Mouse (Mus musculus) erythroblast, embryonic 14.5 days (primary cell): ENCODE results near the gene Nkd1. TPM values are rescaled to one million over a fixed set of nuclear protein-coding genes. Genes with fewer than 3 reads are reported as not detected.

Experiments used
- H3K27me3 ChIP-seq: 2 replicates; pipeline ENCODE4 v1.6.1; 2012; ENCODE audit warnings: inconsistent platforms; ENCODE audit not compliant: control insufficient read depth
- H3K36me3 ChIP-seq: 2 replicates; pipeline ENCODE4 v1.6.1; 2012; ENCODE audit warnings: mild to moderate bottlenecking, inconsistent platforms; ENCODE audit not compliant: control insufficient read depth
- H3K4me1 ChIP-seq: 2 replicates; pipeline ENCODE4 v1.6.1; 2012; ENCODE audit warnings: inconsistent platforms; ENCODE audit not compliant: control insufficient read depth
- H3K4me3 ChIP-seq: replicated peaks from 2 replicates; pipeline ENCODE3; 2012; ENCODE audit warnings: moderate library complexity, mild to moderate bottlenecking, inconsistent platforms
- H3K9me3 ChIP-seq: 2 replicates; pipeline ENCODE4 v1.6.1; 2012; ENCODE audit warnings: low read length, inconsistent platforms, mixed read lengths; ENCODE audit not compliant: control insufficient read depth
- GATA1 ChIP-seq: IDR thresholded peaks from 2 replicates; pipeline ENCODE4 v1.6.1; 2012; ENCODE audit warnings: low read length, inconsistent platforms, mixed read lengths
- TAL1 ChIP-seq: IDR thresholded peaks from 3 replicates; pipeline ENCODE4 v1.6.1; 2012; ENCODE audit warnings: low read length, inconsistent platforms, mixed read lengths
- polyA plus RNA-seq: library from polyadenylated mRNA; stranded (reverse); fragments of >175 nt; gene quantifications from 2 replicates; pipeline ENCODE4 v1.2.3, GENCODE M21; 2012

Nkd1 gene
- polyA plus RNA-seq, 1 experiment = not detected

DNA sequence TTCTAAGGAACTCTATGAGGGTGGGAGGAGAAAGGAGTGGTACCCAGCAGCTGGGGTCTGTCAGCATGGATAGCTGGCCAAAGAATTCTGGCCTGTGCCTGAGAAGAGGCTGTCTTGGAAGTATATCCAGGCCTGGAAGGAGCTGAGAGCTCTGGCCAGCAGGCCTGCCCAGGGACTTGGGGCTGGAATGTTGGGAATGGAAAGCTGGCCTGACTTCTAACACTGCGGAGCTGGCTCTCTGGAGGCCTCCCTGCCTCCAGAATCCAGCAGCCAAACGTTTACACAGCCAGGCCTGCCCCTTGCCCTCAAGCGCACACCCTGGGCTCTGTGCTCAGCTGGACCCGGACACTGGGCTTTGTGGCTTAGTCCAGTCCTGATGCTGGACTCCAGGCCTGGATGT, 34.5 kb downstream of the Nkd1 start:
- no peak for TF ChIP-seq GATA1
- TF ChIP-seq TAL1 = no peak
- H3K27me3 ChIP-seq = no peaks in the 10 kb centered on the region
- H3K4me3 ChIP-seq = no peak overlapping the region
- no peaks in the 10 kb centered on the region for H3K4me1 ChIP-seq
- H3K9me3 ChIP-seq = no peaks in the 10 kb centered on the region
- no peaks in the 10 kb centered on the region for H3K36me3 ChIP-seq

DNA sequence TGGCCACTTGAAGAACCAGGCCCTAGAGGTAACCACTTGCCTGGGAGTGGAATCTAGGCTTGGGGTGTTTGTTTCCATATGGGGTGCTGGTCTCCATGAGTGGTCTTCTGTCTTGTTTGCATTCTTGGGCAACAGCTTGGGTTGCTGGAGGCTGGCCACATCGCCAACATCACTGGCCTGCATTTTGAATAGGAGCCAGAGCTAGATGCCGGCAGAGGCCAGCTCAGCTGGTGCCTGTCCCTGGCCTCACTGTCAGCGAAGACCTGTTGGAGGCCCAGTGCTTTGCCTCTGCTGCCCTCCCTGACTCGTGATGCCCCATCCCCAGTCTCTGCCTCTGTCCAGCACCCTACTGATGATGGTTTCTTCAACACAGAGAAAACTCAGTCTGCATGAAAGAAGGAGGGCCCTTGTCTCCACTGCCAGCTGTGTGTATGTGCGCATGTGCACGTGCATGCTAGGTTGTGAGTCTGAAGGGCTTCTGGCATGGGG, 38.9 kb downstream of the Nkd1 start:
- Histone ChIP-seq H3K4me1 (no peaks in the 10 kb centered on the region), H3K9me3 (no peaks in the 10 kb centered on the region), H3K4me3 (no peak overlapping the region), H3K27me3 (no peaks in the 10 kb centered on the region), H3K36me3 (no peaks in the 10 kb centered on the region)
- TF ChIP-seq GATA1 (no peak), TAL1 (no peak)

DNA sequence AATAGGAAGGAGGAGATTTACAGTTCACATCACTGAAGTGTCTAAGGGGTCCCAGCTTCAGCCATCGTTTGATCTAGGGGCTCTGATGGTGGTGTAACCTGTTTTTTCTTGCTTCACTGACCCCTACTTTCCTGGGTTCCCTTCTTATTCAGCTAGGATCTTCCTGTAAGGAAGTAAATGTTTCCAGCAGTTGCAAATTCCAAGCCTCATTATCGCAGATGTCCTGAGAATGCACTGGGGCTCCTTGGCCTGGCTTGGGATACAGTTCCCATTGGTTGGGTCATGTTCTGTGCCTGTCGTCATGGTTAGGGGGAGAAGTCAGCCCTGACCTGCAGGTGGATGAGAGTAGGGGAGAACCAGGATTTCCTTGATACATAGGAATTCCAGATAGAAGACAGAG, 40.2 kb downstream of the Nkd1 start:
- H3K4me1 ChIP-seq = no peaks in the 10 kb centered on the region
- H3K9me3 ChIP-seq = no peaks in the 10 kb centered on the region
- TF ChIP-seq TAL1 = no peak
- TF ChIP-seq GATA1 = no peak
- H3K4me3 ChIP-seq = no peak overlapping the region
- no peaks in the 10 kb centered on the region for H3K36me3 ChIP-seq
- no peaks in the 10 kb centered on the region for H3K27me3 ChIP-seq

DNA sequence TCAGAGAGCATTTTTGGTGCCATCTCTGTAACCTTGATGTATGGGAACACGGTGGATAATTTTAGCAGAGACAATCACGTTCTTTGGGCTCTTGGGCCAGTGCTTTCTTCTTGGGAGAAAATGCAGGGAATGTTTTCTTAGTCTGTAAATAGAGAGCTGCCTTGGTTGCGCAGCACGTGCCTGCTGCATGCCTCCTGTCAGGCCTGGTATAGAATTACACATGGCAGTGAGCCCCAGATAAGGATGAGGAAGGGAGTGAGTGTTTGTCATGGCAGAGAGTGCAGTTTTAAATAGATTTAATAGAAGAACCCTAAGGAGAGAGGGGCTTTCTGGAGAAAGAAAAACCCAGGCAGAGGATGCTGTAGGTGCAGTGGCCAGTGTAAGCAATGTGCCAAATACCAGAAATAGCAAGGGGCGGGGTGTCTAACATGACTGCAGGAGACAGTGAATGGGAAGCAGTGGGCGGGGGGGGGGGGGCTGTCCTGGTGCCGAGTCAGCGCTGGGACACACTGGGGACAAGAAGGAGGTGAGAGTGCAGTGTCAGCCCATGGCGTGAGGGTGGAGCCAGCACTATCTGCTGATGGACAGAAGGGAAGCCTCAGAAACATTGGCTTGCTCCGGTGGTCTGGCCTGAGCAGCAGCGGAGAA, 43.2 kb downstream of the Nkd1 start:
- H3K27me3 ChIP-seq = no peaks in the 10 kb centered on the region
- H3K36me3 ChIP-seq = no peaks in the 10 kb centered on the region
- TF ChIP-seq GATA1 (no peak), TAL1 (no peak)
- H3K9me3 ChIP-seq = no peaks in the 10 kb centered on the region
- H3K4me1 ChIP-seq = no peaks in the 10 kb centered on the region
- H3K4me3 ChIP-seq = no peak overlapping the region

DNA sequence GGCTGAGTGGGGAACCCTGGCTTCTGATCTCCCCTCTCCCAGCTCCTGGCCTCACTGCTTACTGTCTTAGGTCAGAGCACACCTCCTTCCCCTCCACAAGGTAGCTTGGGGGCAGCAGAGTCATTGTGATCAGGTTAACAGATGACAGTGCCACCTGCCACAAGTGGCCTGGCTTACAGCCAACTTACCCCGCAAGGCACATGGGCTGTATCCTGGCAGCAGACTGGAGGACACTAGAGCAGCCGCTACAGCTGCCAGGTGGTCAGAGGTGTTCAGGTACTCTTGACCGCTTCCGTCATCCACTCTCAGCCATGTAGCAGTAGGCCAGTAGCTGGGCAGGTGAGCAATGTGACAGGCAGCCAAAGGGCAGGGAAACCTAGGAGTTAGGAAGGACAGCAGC, 45.0 kb downstream of the Nkd1 start:
- Histone ChIP-seq H3K4me3 (no peak overlapping the region), H3K36me3 (no peaks in the 10 kb centered on the region)

DNA sequence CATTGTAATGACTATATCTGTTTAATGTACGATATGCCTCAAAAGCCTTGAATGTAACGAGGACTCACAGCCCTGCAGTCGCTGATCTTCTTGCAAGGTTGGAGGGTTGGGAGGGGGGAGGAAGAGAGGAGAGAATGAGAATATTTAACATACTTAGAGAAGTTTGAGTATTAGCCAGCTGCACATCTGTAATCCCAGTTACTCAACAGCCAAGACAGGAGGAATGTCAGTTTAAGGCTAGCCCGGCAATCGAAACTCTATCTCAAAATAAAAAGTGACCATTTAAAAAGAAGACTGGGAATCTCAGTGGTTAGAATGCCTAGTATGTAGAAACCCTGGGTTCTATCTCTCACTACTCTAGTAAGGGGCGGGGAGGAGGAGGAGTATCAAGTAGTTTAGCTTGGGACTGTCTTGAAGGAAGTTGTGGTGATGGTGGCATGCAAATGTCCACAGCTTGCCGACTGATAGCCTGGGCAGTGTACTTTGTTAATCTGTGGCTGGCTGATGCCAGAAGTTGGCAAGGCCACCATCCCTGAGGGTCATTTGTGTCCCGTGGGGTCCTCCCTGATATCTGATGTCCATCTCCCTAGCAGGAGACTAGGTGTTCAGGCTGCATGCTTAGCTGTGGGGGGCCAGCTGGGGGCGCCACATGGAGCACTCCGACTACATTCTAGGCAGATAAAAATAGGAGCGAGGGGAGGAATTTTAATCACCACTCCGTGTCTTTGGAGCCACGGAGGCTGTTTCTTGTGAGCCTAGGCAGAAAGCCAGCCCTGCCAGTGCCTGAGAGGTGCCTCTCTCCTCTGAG, 46.4 kb downstream of the Nkd1 start:
- Histone ChIP-seq H3K27me3 (no peaks in the 10 kb centered on the region), H3K4me3 (no peak overlapping the region), H3K36me3 (no peaks in the 10 kb centered on the region), H3K4me1 (no peaks in the 10 kb centered on the region), H3K9me3 (no peaks in the 10 kb centered on the region)
- TF ChIP-seq GATA1 (no peak), TAL1 (no peak)

More for the DNA sequence above, 45.0 kb downstream of the Nkd1 start:
- H3K9me3 ChIP-seq = no peaks in the 10 kb centered on the region
- TF ChIP-seq GATA1 = no peak
- no peak for TF ChIP-seq TAL1
- no peaks in the 10 kb centered on the region for H3K27me3 ChIP-seq
- H3K4me1 ChIP-seq = no peaks in the 10 kb centered on the region

DNA sequence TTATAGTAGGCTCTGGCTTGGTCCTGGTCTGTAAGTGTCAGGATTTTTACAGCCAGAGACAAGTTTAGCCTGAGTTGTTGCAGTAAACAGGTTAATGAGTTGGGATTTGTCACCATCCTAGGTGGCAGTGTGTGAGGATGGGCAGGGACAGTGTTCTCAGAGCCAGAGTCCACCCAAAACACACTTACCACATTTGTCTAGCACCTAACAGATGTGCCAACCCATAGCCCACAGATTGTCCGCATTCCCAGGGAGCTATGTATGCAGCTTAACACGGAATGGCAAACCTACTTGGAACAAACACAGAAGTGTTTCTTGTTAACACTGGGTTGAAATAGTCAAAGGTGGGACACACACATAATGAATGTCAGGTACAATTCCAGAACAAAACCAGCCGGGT, 47.1 kb downstream of the Nkd1 start:
- H3K36me3 ChIP-seq = no peaks in the 10 kb centered on the region
- no peaks in the 10 kb centered on the region for H3K9me3 ChIP-seq
- no peaks in the 10 kb centered on the region for H3K27me3 ChIP-seq
- TF ChIP-seq TAL1 (no peak), GATA1 (no peak)
- H3K4me1 ChIP-seq = no peaks in the 10 kb centered on the region
- no peak overlapping the region for H3K4me3 ChIP-seq

DNA sequence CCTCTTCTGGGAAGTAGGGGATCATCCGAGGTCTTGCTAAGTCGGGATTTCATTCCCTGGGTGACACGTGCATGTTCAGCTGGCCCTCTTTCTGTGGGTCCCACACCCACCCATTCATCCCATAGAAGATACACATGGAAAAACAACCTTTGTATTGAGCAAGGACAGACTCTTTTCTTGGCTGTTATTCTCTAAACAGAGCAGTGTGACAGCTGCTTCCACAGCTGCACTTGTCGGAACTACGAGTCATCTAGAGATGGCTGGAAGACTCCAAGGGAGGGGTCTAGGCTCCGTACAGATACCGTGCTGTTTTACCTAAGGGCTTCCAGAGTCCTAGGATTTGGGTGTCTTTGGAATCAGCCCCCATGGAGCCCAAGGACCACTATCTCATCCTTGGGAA, 48.2 kb downstream of the Nkd1 start:
- no peaks in the 10 kb centered on the region for H3K4me1 ChIP-seq
- no peaks in the 10 kb centered on the region for H3K36me3 ChIP-seq
- H3K9me3 ChIP-seq = no peaks in the 10 kb centered on the region
- TF ChIP-seq GATA1 (no peak), TAL1 (no peak)
- no peaks in the 10 kb centered on the region for H3K27me3 ChIP-seq
- no peak overlapping the region for H3K4me3 ChIP-seq

DNA sequence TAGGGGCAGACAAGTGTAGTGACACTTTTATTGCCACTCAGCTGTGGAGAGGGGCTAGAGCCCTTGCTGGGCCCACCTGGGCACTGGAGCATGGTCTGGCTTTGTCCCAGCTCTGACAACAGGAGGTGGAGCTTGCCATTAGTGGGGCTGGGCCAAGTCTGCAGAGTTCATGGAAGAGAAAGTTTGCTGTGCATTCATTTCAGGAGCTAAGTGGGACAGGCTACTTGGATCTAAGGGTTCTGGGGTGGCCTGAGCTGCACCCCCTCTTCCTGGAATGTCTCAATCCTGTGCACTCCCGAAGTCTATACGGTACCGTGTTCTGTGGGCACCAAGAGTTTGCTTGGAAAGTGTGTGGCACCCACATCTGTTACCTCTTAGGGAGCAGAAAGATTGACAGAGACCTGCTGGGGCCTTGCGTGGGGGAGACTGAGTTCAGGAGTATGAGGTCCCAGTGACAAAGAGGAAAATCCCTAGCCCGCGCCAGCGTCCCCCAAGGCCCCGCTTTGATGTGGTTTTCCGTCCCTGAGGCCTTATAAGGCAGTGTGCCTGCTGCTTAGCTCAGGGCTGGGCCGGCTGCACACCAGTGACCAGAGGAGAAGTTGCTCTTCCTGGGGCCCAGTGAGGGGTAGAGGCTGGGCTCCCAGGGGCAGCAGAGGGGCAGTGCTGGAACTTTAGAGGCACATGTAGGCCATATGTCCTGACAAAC, 49.3 kb downstream of the Nkd1 start:
- Histone ChIP-seq H3K4me3 (no peak overlapping the region), H3K36me3 (no peaks in the 10 kb centered on the region), H3K27me3 (no peaks in the 10 kb centered on the region), H3K4me1 (no peaks in the 10 kb centered on the region), H3K9me3 (no peaks in the 10 kb centered on the region)
- TF ChIP-seq GATA1 = no peak
